Mouse (Mus musculus) erythroblast, embryonic 14.5 days (primary cell): Measurements from ENCODE around the gene Usp3.

Source experiments
- GATA1 ChIP-seq: IDR thresholded peaks from 2 replicates; pipeline ENCODE4 v1.6.1; 2012; ENCODE audit warnings: low read length, inconsistent platforms, mixed read lengths
- TAL1 ChIP-seq: IDR thresholded peaks from 3 replicates; pipeline ENCODE4 v1.6.1; 2012; ENCODE audit warnings: low read length, inconsistent platforms, mixed read lengths

GRCm38 (mm10) chr9:66492361-66492760 is 100.6 kb downstream of the Usp3 start:
- no peak for TF ChIP-seq GATA1
- TF ChIP-seq TAL1 = no peak
